Mouse (Mus musculus): ENCODE data around the gene Med31. TPM values are rescaled to one million over a fixed set of nuclear protein-coding genes. Genes with fewer than 3 reads are reported as not detected.

Gene Med31
- polyA plus RNA-seq, 1 experiment from 2014 or later, result 45.5 TPM

Other genes with a start within 250 kb of the Med31 start
- 0.43 and 0.72 TPM in 2 replicates for gene Aipl1, start 178.1 kb downstream of the Med31 start, polyA plus RNA-seq (2015; fragmentation: Nextera tagmentation; extraction: Ambion mirVana)
- gene Pimreg, start 173.6 kb downstream of the Med31 start, polyA plus RNA-seq (2015; fragmentation: Nextera tagmentation; extraction: Ambion mirVana), result 153 and 156 TPM in 2 replicates
- gene Pitpnm3, start 79.8 kb downstream of the Med31 start, polyA plus RNA-seq (2015; fragmentation: Nextera tagmentation; extraction: Ambion mirVana), result 1.8 and 1.9 TPM in 2 replicates
- gene Gm43951, start 8.8 kb downstream of the Med31 start, polyA plus RNA-seq (2015; fragmentation: Nextera tagmentation; extraction: Ambion mirVana), result 0.26 and 0.44 TPM in 2 replicates
- gene 4933427D14Rik, start 8.1 kb downstream of the Med31 start, polyA plus RNA-seq (2015; fragmentation: Nextera tagmentation; extraction: Ambion mirVana), result 18.8 and 19.0 TPM in 2 replicates
- gene Txndc17, start 8.0 kb downstream of the Med31 start, polyA plus RNA-seq (2015; fragmentation: Nextera tagmentation; extraction: Ambion mirVana), result 184 and 186 TPM in 2 replicates
- 0.05 and 0.24 TPM in 2 replicates for gene Slc13a5, start 51.6 kb upstream of the Med31 start, polyA plus RNA-seq (2015; fragmentation: Nextera tagmentation; extraction: Ambion mirVana)
- gene Xaf1, start 86.0 kb upstream of the Med31 start, polyA plus RNA-seq (2015; fragmentation: Nextera tagmentation; extraction: Ambion mirVana), result 6.0 and 7.3 TPM in 2 replicates
- not detected in 2 replicates for gene Fbxo39, start 98.9 kb upstream of the Med31 start, polyA plus RNA-seq (2015; fragmentation: Nextera tagmentation; extraction: Ambion mirVana)
- 11.4 and 11.8 TPM in 2 replicates for gene Tekt1, start 146.8 kb upstream of the Med31 start, polyA plus RNA-seq (2015; fragmentation: Nextera tagmentation; extraction: Ambion mirVana)
- gene Smtnl2, start 196.1 kb upstream of the Med31 start, polyA plus RNA-seq (2015; fragmentation: Nextera tagmentation; extraction: Ambion mirVana), result 156 and 158 TPM in 2 replicates
- gene Ggt6, start 219.9 kb upstream of the Med31 start, polyA plus RNA-seq (2015; fragmentation: Nextera tagmentation; extraction: Ambion mirVana), result 0.14 and 0.26 TPM in 2 replicates
- gene Mybbp1a, start 225.8 kb upstream of the Med31 start, polyA plus RNA-seq (2015; fragmentation: Nextera tagmentation; extraction: Ambion mirVana), result 137 and 140 TPM in 2 replicates

All from lung, embryonic 15.5 days (tissue).